Mouse (Mus musculus) stomach, embryonic 16.5 days (tissue): ENCODE data around the gene Ift88. TPM values are rescaled to one million over a fixed set of nuclear protein-coding genes. Genes with fewer than 3 reads are reported as not detected.
A peak's percentile ranks its signal among the peaks of the same experiment; 100 is the strongest.

Experiments
- ATAC-seq: fragments of 200-750 bp; cut with Nextera tagmentation; 2 replicates; pipeline ENCODE4 v1.8.0; 2017; ENCODE audit warnings: moderate number of reproducible peaks, moderate TSS enrichment; ENCODE audit not compliant: insufficient read depth, low FRiP score
- H3K27ac ChIP-seq: fragments of 300-500 bp; sonication (generic); 2 replicates; pipeline ENCODE4 v1.5.1; 2014; ENCODE audit warnings: low read length
- H3K27me3 ChIP-seq: fragments of 300-500 bp; sonication (generic); 2 replicates; pipeline ENCODE4 v1.6.1; 2014; ENCODE audit warnings: low read length, control low read depth, mixed read lengths; ENCODE audit not compliant: control insufficient read depth, insufficient read depth
- H3K36me3 ChIP-seq: fragments of 300-500 bp; sonication (generic); 2 replicates; pipeline ENCODE4 v1.6.1; 2014; ENCODE audit warnings: low read length; ENCODE audit not compliant: control insufficient read depth, insufficient read depth
- H3K4me1 ChIP-seq: fragments of 300-500 bp; sonication (generic); 2 replicates; pipeline ENCODE4 v1.6.1; 2014; ENCODE audit warnings: low read length, control low read depth, mixed read lengths; ENCODE audit not compliant: control insufficient read depth, insufficient read depth
- H3K4me2 ChIP-seq: fragments of 300-500 bp; sonication (generic); 2 replicates; pipeline ENCODE4 v1.6.1; 2014; ENCODE audit warnings: low read depth, low read length, mixed read lengths
- H3K4me3 ChIP-seq: fragments of 300-500 bp; sonication (generic); replicated peaks from 2 replicates; pipeline ENCODE4 v1.5.1; 2014; ENCODE audit warnings: mild to moderate bottlenecking, low read length
- H3K9ac ChIP-seq: fragments of 300-500 bp; sonication (generic); 2 replicates; pipeline ENCODE4 v1.6.1; 2014; ENCODE audit warnings: low read length
- H3K9me3 ChIP-seq: fragments of 300-500 bp; sonication (generic); replicated peaks from 2 replicates; pipeline ENCODE4 v1.6.1; 2016; ENCODE audit warnings: low read length, control low read depth; ENCODE audit not compliant: control insufficient read depth
- WGBS: fragments of 180-500 bp; shearing (Covaris S2); extraction: QIAGEN DNeasy Blood & Tissue Kit; methylation state at CpG from one replicate; pipeline ENCODE4 v1.1.7; 2014; 5-methylcytosine and 5-hydroxymethylcytosine counted together
- polyA plus RNA-seq: library from polyadenylated mRNA; unstranded; fragments of >200 nt; fragmentation: Nextera tagmentation; extraction: Ambion mirVana; gene quantifications from 2 replicates; pipeline ENCODE4 v1.2.1, GENCODE M21; 2015

Ift88 gene
- polyA plus RNA-seq, 1 experiment from 2014 or later: 12.2 TPM

GRCm38 (mm10) chr14:57533841-57534240, 110.0 kb downstream of the Ift88 start:
- 36% methylated on average over 11 of the region's 11 CpGs for WGBS

GRCm38 (mm10) chr14:57534346-57534745, 110.5 kb downstream of the Ift88 start:
- 0 out of 2 replicates have a peak overlapping the region, but pooled peaks have one; percentile 5 for H3K4me2 ChIP-seq
- no peaks in the 10 kb centered on the region for H3K9me3 ChIP-seq
- H3K27ac ChIP-seq: peak overlapping the region; percentile 92
- peak overlapping the region; percentile 44; the same call in 1 of the 2 replicates for H3K9ac ChIP-seq
- no peak for ATAC-seq
- 20% methylated on average over 5 of the region's 5 CpGs for WGBS
- H3K4me3 ChIP-seq: no peak overlapping the region
- H3K27me3 ChIP-seq: no peaks in the 10 kb centered on the region
- no peaks in the 10 kb centered on the region for H3K36me3 ChIP-seq
- H3K4me1 ChIP-seq: peaks cover 36% of the 10 kb centered on the region

More at GRCm38 (mm10) chr14:57533841-57534240, 110.0 kb downstream of the Ift88 start:
- Histone ChIP-seq H3K27ac (0 out of 2 replicates have a peak overlapping the region, but pooled peaks have one; percentile 92), H3K27me3 (no peaks in the 10 kb centered on the region), H3K4me2 (no peak overlapping the region), H3K4me1 (peaks cover 36% of the 10 kb centered on the region), H3K36me3 (no peaks in the 10 kb centered on the region), H3K9me3 (no peaks in the 10 kb centered on the region), H3K9ac (no peak overlapping the region), H3K4me3 (no peak overlapping the region)
- no peak for ATAC-seq

DNA sequence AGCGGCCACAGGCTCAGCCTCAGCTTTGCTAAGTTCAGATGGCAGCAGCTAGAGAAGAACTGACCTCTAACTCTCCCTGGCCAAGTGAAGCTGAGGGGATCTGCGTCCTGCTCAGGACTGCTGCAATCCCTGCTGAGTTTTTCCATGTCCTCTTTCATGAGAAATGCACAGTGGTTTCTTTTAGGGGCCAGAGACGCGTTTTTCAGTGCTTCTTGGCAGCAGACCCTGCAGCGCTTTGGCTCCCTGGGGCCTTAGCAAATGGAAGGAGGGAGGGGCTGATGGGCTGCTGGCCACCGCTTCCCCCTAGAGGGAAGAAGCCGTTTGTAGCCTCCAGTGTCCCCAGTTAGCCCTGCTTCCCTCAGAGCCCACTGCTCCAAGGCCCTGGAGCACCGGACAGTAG, 111.1 kb downstream of the Ift88 start:
- Histone ChIP-seq H3K9me3 (no peaks in the 10 kb centered on the region), H3K27ac (peak overlapping the region; percentile 92), H3K4me2 (peak overlapping the region; percentile 5; the same call in 1 of the 2 replicates), H3K36me3 (no peaks in the 10 kb centered on the region), H3K4me1 (peaks cover 36% of the 10 kb centered on the region), H3K9ac (peak overlapping the region; percentile 44; the same call in 1 of the 2 replicates), H3K27me3 (no peaks in the 10 kb centered on the region), H3K4me3 (no peak overlapping the region)
- peak; percentile 80; the same call in 1 of the 2 replicates for ATAC-seq
- 21% methylated on average over 8 of the region's 8 CpGs for WGBS

GRCm38 (mm10) chr14:57535646-57536045, 111.8 kb downstream of the Ift88 start:
- Histone ChIP-seq H3K4me2 (0 out of 2 replicates have a peak overlapping the region, but pooled peaks have one; percentile 6), H3K27ac (peak overlapping the region; percentile 92), H3K4me3 (no peak overlapping the region), H3K27me3 (no peaks in the 10 kb centered on the region), H3K9me3 (no peaks in the 10 kb centered on the region), H3K36me3 (no peaks in the 10 kb centered on the region), H3K9ac (no peak overlapping the region), H3K4me1 (peaks cover 36% of the 10 kb centered on the region)
- ATAC-seq: peak; percentile 39; the same call in 1 of the 2 replicates
- WGBS: 38% methylated on average over 6 of the region's 6 CpGs

DNA sequence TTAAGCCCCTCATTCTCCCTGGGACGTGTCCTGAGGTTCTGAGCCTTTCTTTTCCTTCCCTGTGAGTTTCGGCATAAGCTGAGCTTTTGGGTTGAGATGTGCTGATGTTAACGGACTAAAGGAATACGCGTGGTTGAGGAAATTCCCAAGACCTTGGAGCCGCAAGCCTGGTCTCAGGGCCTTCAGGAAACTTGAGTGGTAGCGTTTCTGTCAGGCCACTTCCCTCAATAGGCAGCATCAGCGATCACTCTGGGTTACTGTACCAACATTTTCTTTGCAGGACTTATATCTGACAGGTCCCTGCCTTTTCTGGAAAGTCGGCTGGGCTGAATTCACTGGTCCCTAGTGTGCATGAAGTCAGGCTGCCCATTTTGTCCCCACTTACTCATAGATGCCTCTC, 113.0 kb downstream of the Ift88 start:
- H3K27ac ChIP-seq: peak overlapping the region; percentile 39
- H3K9ac ChIP-seq: no peak overlapping the region
- H3K27me3 ChIP-seq: no peaks in the 10 kb centered on the region
- no peaks in the 10 kb centered on the region for H3K36me3 ChIP-seq
- H3K4me3 ChIP-seq: no peak overlapping the region
- H3K4me1 ChIP-seq: peaks cover 36% of the 10 kb centered on the region
- WGBS: 59% methylated on average over 9 of the region's 9 CpGs
- H3K9me3 ChIP-seq: no peaks in the 10 kb centered on the region
- H3K4me2 ChIP-seq: no peak overlapping the region
- no peak for ATAC-seq

GRCm38 (mm10) chr14:57537261-57538015, 113.6 kb downstream of the Ift88 start:
- Histone ChIP-seq H3K4me1 (peaks cover 36% of the 10 kb centered on the region), H3K4me2 (peak overlapping the region; percentile 24; the same call in 1 of the 2 replicates), H3K9me3 (no peaks in the 10 kb centered on the region), H3K4me3 (no peak overlapping the region), H3K27me3 (no peaks in the 10 kb centered on the region), H3K9ac (peak overlapping the region; percentile 62), H3K27ac (peak overlapping the region; percentile 39), H3K36me3 (no peaks in the 10 kb centered on the region)
- WGBS: 26% methylated on average over 16 of the region's 16 CpGs
- ATAC-seq: peak; percentile 27; the same call in 1 of the 2 replicates

DNA sequence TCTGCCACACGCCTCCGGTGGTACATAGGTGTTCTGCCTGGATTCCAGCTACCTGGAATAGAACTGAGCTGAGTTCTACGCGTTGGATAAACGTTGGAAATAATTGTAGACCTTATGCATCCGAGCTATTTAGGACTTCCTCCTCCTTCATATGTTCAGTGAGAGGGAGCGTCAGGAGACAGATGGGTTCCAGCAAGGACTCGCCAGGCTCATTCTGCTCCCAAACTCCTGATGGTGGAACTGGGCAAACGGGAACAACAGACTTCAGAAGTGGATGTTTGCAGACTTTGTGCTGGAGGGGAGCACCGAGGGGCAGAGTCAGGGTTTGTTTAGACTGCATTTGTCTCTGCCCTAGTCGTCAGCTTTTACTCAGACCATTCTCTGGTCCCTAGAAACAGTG, 116.8 kb downstream of the Ift88 start:
- H3K4me2 ChIP-seq: no peak overlapping the region
- WGBS: 63% methylated on average over 11 of the region's 11 CpGs
- no peaks in the 10 kb centered on the region for H3K27me3 ChIP-seq
- ATAC-seq: no peak
- H3K27ac ChIP-seq: no peak overlapping the region
- no peaks in the 10 kb centered on the region for H3K9me3 ChIP-seq
- no peak overlapping the region for H3K4me3 ChIP-seq
- H3K9ac ChIP-seq: no peak overlapping the region; the same call in 1 of the 2 replicates
- no peaks in the 10 kb centered on the region for H3K36me3 ChIP-seq
- peaks cover 21% of the 10 kb centered on the region for H3K4me1 ChIP-seq

DNA sequence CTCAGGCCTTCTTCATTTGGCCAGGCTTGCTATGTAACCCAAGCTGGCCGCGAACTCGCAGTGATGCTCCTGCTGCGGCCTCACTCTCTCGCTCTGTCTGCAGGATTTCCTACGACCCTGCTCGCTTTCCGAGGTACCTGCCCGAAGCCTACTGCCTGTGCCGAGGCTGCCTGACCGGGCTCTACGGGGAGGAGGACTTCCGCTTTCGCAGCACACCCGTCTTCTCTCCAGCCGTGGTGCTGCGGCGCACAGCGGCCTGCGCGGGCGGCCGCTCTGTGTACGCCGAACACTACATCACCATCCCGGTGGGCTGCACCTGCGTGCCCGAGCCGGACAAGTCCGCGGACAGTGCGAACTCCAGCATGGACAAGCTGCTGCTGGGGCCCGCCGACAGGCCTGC, 118.4 kb downstream of the Ift88 start:
- H3K4me2 ChIP-seq: no peak overlapping the region
- H3K27ac ChIP-seq: no peak overlapping the region
- H3K27me3 ChIP-seq: no peaks in the 10 kb centered on the region
- no peak overlapping the region for H3K9ac ChIP-seq
- no peak overlapping the region for H3K4me3 ChIP-seq
- no peaks in the 10 kb centered on the region for H3K36me3 ChIP-seq
- peaks cover 16% of the 10 kb centered on the region for H3K4me1 ChIP-seq
- H3K9me3 ChIP-seq: no peaks in the 10 kb centered on the region
- WGBS: 65% methylated on average over 34 of the region's 34 CpGs
- no peak for ATAC-seq

GRCm38 (mm10) chr14:57543420-57544039, 119.7 kb downstream of the Ift88 start:
- 89% methylated on average over 13 of the region's 13 CpGs for WGBS
- no peak for ATAC-seq

More at GRCm38 (mm10) chr14:57543420-57544039, 119.7 kb downstream of the Ift88 start:
- Histone ChIP-seq H3K36me3 (no peaks in the 10 kb centered on the region), H3K27me3 (no peaks in the 10 kb centered on the region), H3K9me3 (no peaks in the 10 kb centered on the region), H3K9ac (no peak overlapping the region), H3K4me3 (no peak overlapping the region), H3K4me1 (peaks cover 9% of the 10 kb centered on the region), H3K27ac (no peak overlapping the region), H3K4me2 (no peak overlapping the region)
